Mouse (Mus musculus) subcutaneous adipose tissue, adult 2 months (tissue): ENCODE measurements around the gene Ubxn6. TPM values are rescaled to one million over a fixed set of nuclear protein-coding genes. Genes with fewer than 3 reads are reported as not detected.

ENCODE experiments used
- polyA plus RNA-seq: library from polyadenylated mRNA; depleted of rRNA; stranded (reverse); fragments of >200 nt; gene quantifications from 2 replicates; pipeline ENCODE4 v1.2.3, GENCODE M21; 2012; ENCODE audit warnings: low replicate concordance; rRNA removed

Gene Ubxn6
- 92.5 and 99.3 TPM in 2 replicates for polyA plus RNA-seq

GRCm38 (mm10) chr17:56074827-56075208, at the start of gene Ubxn6:
Gene Ubxn6 (minus strand): TSS chr17:56075028.

GRCm38 (mm10) chr17:56121826-56122225, 47.0 kb upstream of the Ubxn6 start, which contains the start of gene Lrg1:
Gene Lrg1 (minus strand): TSS chr17:56122001.

GRCm38 (mm10) chr17:56117251-56117710, 42.5 kb upstream of the Ubxn6 start, which contains the start of gene Plin5:
Gene Plin5 (minus strand): TSS chr17:56117596.

GRCm38 (mm10) chr17:56109219-56110051, 34.6 kb upstream of the Ubxn6 start, which contains the start of gene Plin4:
Gene Plin4 (minus strand): TSS chr17:56109803.

GRCm38 (mm10) chr17:56078880-56079795, 4.3 kb upstream of the Ubxn6 start, which contains the start of gene Hdgfl2:
Gene Hdgfl2 (plus strand): TSS chr17:56079634.

GRCm38 (mm10) chr17:56040030-56040856, 34.6 kb downstream of the Ubxn6 start, which contains the start of gene Chaf1a:
Gene Chaf1a (plus strand): TSS chr17:56040439.

GRCm38 (mm10) chr17:56036176-56036900, 38.5 kb downstream of the Ubxn6 start, which contains the start of gene Sh3gl1:
Gene Sh3gl1 (minus strand): TSS chr17:56036635.

Other genes starting within 250 kb of the Ubxn6 start
- 0.52 and 0.87 TPM in 2 replicates for gene Zfp119a, start 196.1 kb downstream of the Ubxn6 start, polyA plus RNA-seq
- gene Zfp959, start 182.9 kb downstream of the Ubxn6 start, polyA plus RNA-seq: 1.1 and 1.4 TPM in 2 replicates
- 0.67 and 0.75 TPM in 2 replicates for gene Zfp119b, start 125.5 kb downstream of the Ubxn6 start, polyA plus RNA-seq
- gene Ebi3, start 122.4 kb downstream of the Ubxn6 start, polyA plus RNA-seq: 6.0 and 9.2 TPM in 2 replicates
- 6.9 and 10.4 TPM in 2 replicates for gene Yju2, start 115.9 kb downstream of the Ubxn6 start, polyA plus RNA-seq
- 0.56 and 13.0 TPM in 2 replicates for gene Shd, start 104.6 kb downstream of the Ubxn6 start, polyA plus RNA-seq
- 1.0 and 7.0 TPM in 2 replicates for gene Fsd1, start 88.5 kb downstream of the Ubxn6 start, polyA plus RNA-seq
- gene Stap2, start 69.4 kb downstream of the Ubxn6 start, polyA plus RNA-seq: 25.3 and 34.1 TPM in 2 replicates
- 106 and 131 TPM in 2 replicates for gene Mpnd, start 69.3 kb downstream of the Ubxn6 start, polyA plus RNA-seq
- gene Sh3gl1, start 38.4 kb downstream of the Ubxn6 start, polyA plus RNA-seq: 75.0 and 104 TPM in 2 replicates
- 2.0 and 5.8 TPM in 2 replicates for gene Chaf1a, start 34.6 kb downstream of the Ubxn6 start, polyA plus RNA-seq
- gene Hdgfl2, start 4.6 kb upstream of the Ubxn6 start, polyA plus RNA-seq: 20.9 and 56.5 TPM in 2 replicates
- gene Plin4, start 34.8 kb upstream of the Ubxn6 start, polyA plus RNA-seq: 452 and 1,682 TPM in 2 replicates
- 12.6 and 29.9 TPM in 2 replicates for gene Plin5, start 42.6 kb upstream of the Ubxn6 start, polyA plus RNA-seq
- 111 and 539 TPM in 2 replicates for gene Lrg1, start 47.0 kb upstream of the Ubxn6 start, polyA plus RNA-seq
- gene Sema6b, start 65.3 kb upstream of the Ubxn6 start, polyA plus RNA-seq: 14.4 and 24.4 TPM in 2 replicates
- 8.3 and 9.0 TPM in 2 replicates for gene Tnfaip8l1, start 87.4 kb upstream of the Ubxn6 start, polyA plus RNA-seq
- gene Mydgf, start 108.9 kb upstream of the Ubxn6 start, polyA plus RNA-seq: 64.9 and 80.9 TPM in 2 replicates
- 42.0 and 57.6 TPM in 2 replicates for gene Dpp9, start 143.9 kb upstream of the Ubxn6 start, polyA plus RNA-seq
- 24.1 and 30.7 TPM in 2 replicates for gene Fem1a, start 181.8 kb upstream of the Ubxn6 start, polyA plus RNA-seq
- gene Ticam1, start 201.8 kb upstream of the Ubxn6 start, polyA plus RNA-seq: 16.9 and 26.3 TPM in 2 replicates
- 44.9 and 45.4 TPM in 2 replicates for gene Plin3, start 217.8 kb upstream of the Ubxn6 start, polyA plus RNA-seq
- not detected in 2 replicates for gene Arrdc5, start 225.3 kb upstream of the Ubxn6 start, polyA plus RNA-seq
- gene Uhrf1, start 228.3 kb upstream of the Ubxn6 start, polyA plus RNA-seq: 2.5 and 24.0 TPM in 2 replicates